Comparison of ENCODE assay signal across 9 mouse cellular contexts in genomic region chr14:8044330-8044729, GRCm38 (mm10). TPM values are rescaled to one million over a fixed set of nuclear protein-coding genes. Genes with fewer than 3 reads are reported as not detected.
A peak's percentile ranks its signal among the peaks of the same experiment; 100 is the strongest.
DNase-seq lines count a peak whose midpoint lies in the region; ATAC-seq lines count a peak whose summit lies in the region.
"Had no signal": no experiment of that assay in that cellular context is flagged by ENCODE, and none has a peak within 500 bp of the region (broad histone marks: within the 10 kb centered on the region; RNA-seq: fewer than 3 reads in every experiment).

No protein-coding gene starts in this region.

- ATAC-seq in heart, embryonic 12.5 days (ENCODE audit: insufficient number of reproducible peaks, low FRiP score) = no peak
- ATAC-seq in midbrain, embryonic 14.5 days (ENCODE audit: low FRiP score, low TSS enrichment) = no peak
- no peak for ATAC-seq in midbrain, embryonic 15.5 days (replicated peaks)
- ATAC-seq in hindbrain, embryonic 14.5 days (ENCODE audit: low FRiP score) = no peak

- 62% methylated on average over 8 of the region's 8 CpGs for WGBS in heart, embryonic 12.5 days
- 67% methylated on average over 8 of the region's 8 CpGs for WGBS in midbrain, embryonic 14.5 days
- 69% methylated on average over 8 of the region's 8 CpGs for WGBS in midbrain, embryonic 15.5 days
- WGBS in hindbrain, embryonic 14.5 days = 70% methylated on average over 8 of the region's 8 CpGs

- H3K36me3 ChIP-seq in heart, embryonic 12.5 days = peaks cover 19% of the 10 kb centered on the region; the same call in 1 of the 2 replicates
- H3K36me3 ChIP-seq in midbrain, embryonic 14.5 days (ENCODE audit: control insufficient read depth, insufficient read depth, low read length) = peaks cover 30% of the 10 kb centered on the region
- peaks cover 17% of the 10 kb centered on the region for H3K36me3 ChIP-seq in midbrain, embryonic 15.5 days (replicated peaks)
- peaks cover 48% of the 10 kb centered on the region for H3K36me3 ChIP-seq in hindbrain, embryonic 14.5 days (replicated peaks; ENCODE audit: control insufficient read depth, insufficient read depth)

- no peak overlapping the region for H3K9ac ChIP-seq in heart, embryonic 12.5 days
- no peak overlapping the region for H3K9ac ChIP-seq in midbrain, embryonic 14.5 days (replicated peaks; ENCODE audit: low read length)
- no peak overlapping the region for H3K9ac ChIP-seq in midbrain, embryonic 15.5 days
- no peak overlapping the region for H3K9ac ChIP-seq in hindbrain, embryonic 14.5 days

- H3K4me1 ChIP-seq in heart, embryonic 12.5 days (replicated peaks) = no peaks in the 10 kb centered on the region
- no peaks in the 10 kb centered on the region for H3K4me1 ChIP-seq in midbrain, embryonic 14.5 days (ENCODE audit: control insufficient read depth, insufficient read depth, low read length)
- H3K4me1 ChIP-seq in midbrain, embryonic 15.5 days = no peaks in the 10 kb centered on the region
- no peaks in the 10 kb centered on the region for H3K4me1 ChIP-seq in hindbrain, embryonic 14.5 days (replicated peaks; ENCODE audit: control insufficient read depth, insufficient read depth, low read length)

- no peak overlapping the region for H3K4me3 ChIP-seq in heart, embryonic 12.5 days
- no peak overlapping the region for H3K4me3 ChIP-seq in midbrain, embryonic 14.5 days (replicated peaks; ENCODE audit: low read depth, low read length)
- no peak overlapping the region for H3K4me3 ChIP-seq in midbrain, embryonic 15.5 days
- H3K4me3 ChIP-seq in hindbrain, embryonic 14.5 days (replicated peaks; ENCODE audit: low read length) = no peak overlapping the region
- H3K4me3 ChIP-seq: myocyte had no signal

- no peaks in the 10 kb centered on the region for H3K27me3 ChIP-seq in heart, embryonic 12.5 days (replicated peaks)
- no peaks in the 10 kb centered on the region for H3K27me3 ChIP-seq in midbrain, embryonic 14.5 days (ENCODE audit: control insufficient read depth, insufficient read depth, low read length)
- no peaks in the 10 kb centered on the region for H3K27me3 ChIP-seq in midbrain, embryonic 15.5 days (replicated peaks)
- H3K27me3 ChIP-seq in hindbrain, embryonic 14.5 days (ENCODE audit: control insufficient read depth, insufficient read depth, low read length) = no peaks in the 10 kb centered on the region

- H3K27ac ChIP-seq in heart, embryonic 12.5 days (ENCODE audit: poor library complexity, severe bottlenecking) = no peak overlapping the region
- H3K27ac ChIP-seq in midbrain, embryonic 14.5 days (replicated peaks; ENCODE audit: low read depth, low read length) = no peak overlapping the region
- no peak overlapping the region for H3K27ac ChIP-seq in midbrain, embryonic 15.5 days
- no peak overlapping the region for H3K27ac ChIP-seq in hindbrain, embryonic 14.5 days

- no peak overlapping the region for H3K4me2 ChIP-seq in heart, embryonic 12.5 days
- no peak overlapping the region for H3K4me2 ChIP-seq in midbrain, embryonic 14.5 days (ENCODE audit: low read length)
- H3K4me2 ChIP-seq in midbrain, embryonic 15.5 days = no peak overlapping the region
- no peak overlapping the region for H3K4me2 ChIP-seq in hindbrain, embryonic 14.5 days (replicated peaks)

- DNase-seq in heart, adult 11 months = peak; percentile 44
- peak; percentile 71 for DNase-seq in midbrain, embryonic 14.5 days
- peak; percentile 82 for DNase-seq in ZHBTc4 (ENCODE audit: low read depth, low spot score)
- DNase-seq in kidney, postnatal 36 days = peak; percentile 52 to 57
- DNase-seq in hindbrain, embryonic 14.5 days (ENCODE audit: low spot score) = no peak
- DNase-seq in urinary bladder, postnatal 10 days (ENCODE audit: low spot score) = no peak

- no peaks in the 10 kb centered on the region for H3K9me3 ChIP-seq in heart, embryonic 12.5 days (replicated peaks)
- no peaks in the 10 kb centered on the region for H3K9me3 ChIP-seq in midbrain, embryonic 14.5 days (ENCODE audit: control insufficient read depth, low read length)
- no peaks in the 10 kb centered on the region for H3K9me3 ChIP-seq in midbrain, embryonic 15.5 days
- H3K9me3 ChIP-seq in hindbrain, embryonic 14.5 days (ENCODE audit: control insufficient read depth, low read length) = no peaks in the 10 kb centered on the region

RNA-seq across cellular contexts. Expression of gene Rpp14, which starts 35.8 kb away (rescaled TPM):
- 42.2 and 42.6 TPM in 2 replicates for polyA plus RNA-seq in heart, embryonic 12.5 days (2016; fragmentation: Nextera tagmentation; extraction: Ambion mirVana)
- 52.1 and 59.6 TPM in 2 replicates for polyA plus RNA-seq in midbrain, embryonic 14.5 days (2014; fragmentation: Nextera tagmentation; extraction: Ambion mirVana)
- 43.8 and 46.3 TPM in 2 replicates for polyA plus RNA-seq in midbrain, embryonic 15.5 days (2015; fragmentation: Nextera tagmentation; extraction: Ambion mirVana)
- polyA plus RNA-seq in hindbrain, embryonic 14.5 days (2014; fragmentation: Nextera tagmentation; extraction: Ambion mirVana) = 45.0 and 50.9 TPM in 2 replicates

RNA-seq across cellular contexts. Expression of gene Abhd6, which starts 41.6 kb away (rescaled TPM):
- 9.9 and 10.1 TPM in 2 replicates for polyA plus RNA-seq in heart, embryonic 12.5 days (2016; fragmentation: Nextera tagmentation; extraction: Ambion mirVana)
- 31.0 and 31.6 TPM in 2 replicates for polyA plus RNA-seq in midbrain, embryonic 14.5 days (2014; fragmentation: Nextera tagmentation; extraction: Ambion mirVana)
- 39.1 and 40.0 TPM in 2 replicates for polyA plus RNA-seq in midbrain, embryonic 15.5 days (2015; fragmentation: Nextera tagmentation; extraction: Ambion mirVana)
- 35.7 and 37.0 TPM in 2 replicates for polyA plus RNA-seq in hindbrain, embryonic 14.5 days (2014; fragmentation: Nextera tagmentation; extraction: Ambion mirVana)

RNA-seq across cellular contexts. Expression of gene Dnase1l3, which starts 50.0 kb away (rescaled TPM):
- polyA plus RNA-seq in heart, embryonic 12.5 days (2016; fragmentation: Nextera tagmentation; extraction: Ambion mirVana) = 0.04 TPM in 1 of 2 replicates, not detected in the other
- 0.09 TPM in 1 of 2 replicates, not detected in the other for polyA plus RNA-seq in midbrain, embryonic 14.5 days (2014; fragmentation: Nextera tagmentation; extraction: Ambion mirVana)
- 0.04 and 0.06 TPM in 2 replicates for polyA plus RNA-seq in midbrain, embryonic 15.5 days (2015; fragmentation: Nextera tagmentation; extraction: Ambion mirVana)
- polyA plus RNA-seq in hindbrain, embryonic 14.5 days (2014; fragmentation: Nextera tagmentation; extraction: Ambion mirVana) = 0.09 TPM in 1 of 2 replicates, not detected in the other

RNA-seq across cellular contexts. Expression of gene Pxk, which starts 53.7 kb away (rescaled TPM):
- polyA plus RNA-seq in heart, embryonic 12.5 days (2016; fragmentation: Nextera tagmentation; extraction: Ambion mirVana) = 25.5 and 27.7 TPM in 2 replicates
- polyA plus RNA-seq in midbrain, embryonic 14.5 days (2014; fragmentation: Nextera tagmentation; extraction: Ambion mirVana) = 48.4 and 57.1 TPM in 2 replicates
- polyA plus RNA-seq in midbrain, embryonic 15.5 days (2015; fragmentation: Nextera tagmentation; extraction: Ambion mirVana) = 66.0 and 67.5 TPM in 2 replicates
- 66.0 and 68.9 TPM in 2 replicates for polyA plus RNA-seq in hindbrain, embryonic 14.5 days (2014; fragmentation: Nextera tagmentation; extraction: Ambion mirVana)

Comparison
In these comparisons a context has a peak if more than half of its experiments do, and no peak if none do; other contexts are left out.
1. DNase-seq: peak in heart, adult 11 months (single experiment), midbrain, embryonic 14.5 days (single experiment), ZHBTc4 (single experiment) and kidney, postnatal 36 days (2 of 2); none in hindbrain, embryonic 14.5 days (single experiment) and urinary bladder, postnatal 10 days (single experiment).